In genomic region chr14:115042055-115042564, GRCm38 (mm10) we compare ENCODE assay signal across 8 mouse cellular contexts. TPM values are rescaled to one million over a fixed set of nuclear protein-coding genes. Genes with fewer than 3 reads are reported as not detected.
A peak's percentile ranks its signal among the peaks of the same experiment; 100 is the strongest.
DNase-seq lines count a peak whose midpoint lies in the region; ATAC-seq and TF ChIP-seq lines count a peak whose summit lies in the region.

No protein-coding gene starts in this region.

- peak overlapping the region; percentile 95 for H3K27ac ChIP-seq in forebrain, embryonic 14.5 days (ENCODE audit: low read depth, low read length)
- peak overlapping the region; percentile 92 for H3K27ac ChIP-seq in neural tube, embryonic 14.5 days (ENCODE audit: low read depth, low read length)
- H3K27ac ChIP-seq in testis, adult 2 months (ENCODE audit: control insufficient read depth, insufficient read depth, low read depth, low read length), result peak overlapping the region; percentile 94

- peak overlapping the region; percentile 98 for H3K9ac ChIP-seq in forebrain, embryonic 14.5 days (ENCODE audit: low read length)
- H3K9ac ChIP-seq in neural tube, embryonic 14.5 days (replicated peaks; ENCODE audit: low read depth, low read length), result peak overlapping the region; percentile 93

- H3K4me3 ChIP-seq in forebrain, embryonic 14.5 days (ENCODE audit: low read depth, low read length), result peak overlapping the region; percentile 87
- peak overlapping the region; percentile 95 for H3K4me3 ChIP-seq in neural tube, embryonic 14.5 days (ENCODE audit: low read depth, low read length)
- H3K4me3 ChIP-seq in testis, adult 2 months (ENCODE audit: control insufficient read depth, low read depth, low read length), result peak overlapping the region; percentile 87

- peak; percentile 70 for TF ChIP-seq CTCF in testis, adult 2 months (IDR thresholded peaks at IDR 0.05; ENCODE audit: control insufficient read depth, insufficient read depth, insufficient replicate concordance, low read depth, low read length)

- WGBS in forebrain, embryonic 14.5 days, result 0% methylated on average over 16 of the region's 51 CpGs
- WGBS in neural tube, embryonic 14.5 days, result under 1% methylated on average over 30 of the region's 51 CpGs

- no peaks in the 10 kb centered on the region for H3K9me3 ChIP-seq in forebrain, embryonic 14.5 days (replicated peaks; ENCODE audit: control insufficient read depth, low read length)
- H3K9me3 ChIP-seq in neural tube, embryonic 14.5 days (ENCODE audit: control insufficient read depth, low read length), result no peaks in the 10 kb centered on the region

- ATAC-seq in forebrain, embryonic 14.5 days, result peak; percentile 81
- ATAC-seq in neural tube, embryonic 14.5 days (ENCODE audit: low read depth), result peak; percentile 87

- H3K36me3 ChIP-seq in forebrain, embryonic 14.5 days (ENCODE audit: control insufficient read depth, insufficient read depth, low read length), result peaks cover 38% of the 10 kb centered on the region
- H3K36me3 ChIP-seq in neural tube, embryonic 14.5 days (ENCODE audit: control insufficient read depth, insufficient read depth, low read length), result peaks cover 12% of the 10 kb centered on the region
- peaks cover 2% of the 10 kb centered on the region; the same call in 1 of the 2 replicates for H3K36me3 ChIP-seq in testis, adult 2 months (ENCODE audit: control insufficient read depth, insufficient read depth, low read length)

- H3K27me3 ChIP-seq in forebrain, embryonic 14.5 days (replicated peaks; ENCODE audit: control insufficient read depth, insufficient read depth, low read length), result no peaks in the 10 kb centered on the region
- H3K27me3 ChIP-seq in neural tube, embryonic 14.5 days (ENCODE audit: control insufficient read depth, insufficient read depth, low read length), result no peaks in the 10 kb centered on the region
- no peaks in the 10 kb centered on the region for H3K27me3 ChIP-seq in testis, adult 2 months (ENCODE audit: control insufficient read depth, insufficient read depth, low read length)

- H3K4me1 ChIP-seq in forebrain, embryonic 14.5 days (ENCODE audit: control insufficient read depth, insufficient read depth, low read length), result peaks cover 16% of the 10 kb centered on the region
- peaks cover 15% of the 10 kb centered on the region for H3K4me1 ChIP-seq in neural tube, embryonic 14.5 days (ENCODE audit: control insufficient read depth, insufficient read depth, low read length)
- H3K4me1 ChIP-seq in testis, adult 2 months (ENCODE audit: control insufficient read depth, insufficient read depth, low read length), result peaks cover 8% of the 10 kb centered on the region

- peak; percentile 82 for DNase-seq in ES-CJ7 (ENCODE audit: low read depth, low spot score)
- peak; percentile 76 for DNase-seq in cerebellum, adult 11-12 months
- DNase-seq in forebrain, embryonic 14.5 days (ENCODE audit: low spot score), result peak; percentile 85
- peak; percentile 79 for DNase-seq in heart, postnatal 25 days (ENCODE audit: low spot score)
- peak; percentile 54 to 83 for DNase-seq in layer of hippocampus, adult 18-20 months (ENCODE audit: low spot score in 2 of 2)
- peak; percentile 84 to 89 for DNase-seq in lung, adult 18-20 months

- TF ChIP-seq POLR2A in testis, adult 2 months (IDR thresholded peaks at IDR 0.05; ENCODE audit: control insufficient read depth, low read depth, low read length), result no peak

- peak overlapping the region; percentile 66 for H3K4me2 ChIP-seq in forebrain, embryonic 14.5 days (ENCODE audit: low read length)
- peak overlapping the region; percentile 68 for H3K4me2 ChIP-seq in neural tube, embryonic 14.5 days (ENCODE audit: low read depth, low read length)

- intact Hi-C loops in heart, postnatal 25 days (cut with DNase I), result loop anchor here (5.0 kb wide), 2 partner anchors 90 to 185 kb away; no protein-coding TSS in a partner anchor

RNA-seq across cellular contexts. Expression of gene Gpc5, which starts 49.9 kb away (rescaled TPM):
- polyA plus RNA-seq in forebrain, embryonic 14.5 days (2014; fragmentation: Nextera tagmentation; extraction: Ambion mirVana), result 1.9 TPM in 2 replicates
- total RNA-seq in heart, postnatal 25 days (2021), result not detected
- 10 to 100 TPM; 35.6 to 36.1 TPM for total RNA-seq in layer of hippocampus, adult 18-20 months (2021)
- polyA plus RNA-seq in neural tube, embryonic 14.5 days (2014; fragmentation: Nextera tagmentation; extraction: Ambion mirVana), result 18.5 and 28.6 TPM in 2 replicates
- 0.11 and 0.15 TPM in 2 replicates for polyA plus RNA-seq in testis, adult 2 months (2012; rRNA removed)

Comparison
In these comparisons a context has a peak if more than half of its experiments do, and no peak if none do; other contexts are left out.
1. Peak in every context shown above with its lines: DNase-seq, ATAC-seq, H3K4me3 ChIP-seq and H3K27ac ChIP-seq.